Mouse (Mus musculus) 3T3-L1 (cell line): ENCODE results near the gene Mical1.

ENCODE experiments used
- DNase-seq: peaks from one replicate; pipeline ENCODE4 v3.0.0-alpha.2; 2015; ENCODE audit warnings: low read depth, low spot score

Mical1 gene

GRCm38 (mm10) chr10:41476171-41477017 lies at the start of gene Mical1:
Gene Mical1, plus strand, starts transcription at chr10:41476314.
- peak; percentile 57 for DNase-seq

- DNase-seq, result no peak
Measured at GRCm38 (mm10) chr10:41426368-41426767, 49.7 kb upstream of the Mical1 start.

GRCm38 (mm10) chr10:41434624-41435023 lies 41.5 kb upstream of the Mical1 start:
- DNase-seq, result peak; percentile 70

GRCm38 (mm10) chr10:41435141-41435540 lies 41.0 kb upstream of the Mical1 start:
- DNase-seq, result no peak

GRCm38 (mm10) chr10:41448216-41448615 lies 27.9 kb upstream of the Mical1 start:
- DNase-seq, result no peak

- DNase-seq, result no peak
Measured at GRCm38 (mm10) chr10:41449684-41450083, 26.4 kb upstream of the Mical1 start.

GRCm38 (mm10) chr10:41450137-41450670 lies 25.9 kb upstream of the Mical1 start, which contains the start of gene Zbtb24:
Gene Zbtb24, plus strand, starts transcription at chr10:41450383.
- DNase-seq, result peak; percentile 95

GRCm38 (mm10) chr10:41450780-41451522 lies 25.2 kb upstream of the Mical1 start:
- peak; percentile 29 for DNase-seq

- no peak for DNase-seq
Measured at GRCm38 (mm10) chr10:41451656-41452055, 24.5 kb upstream of the Mical1 start.

GRCm38 (mm10) chr10:41452791-41453190 lies 23.3 kb upstream of the Mical1 start:
- DNase-seq, result peak; percentile 27

- no peak for DNase-seq
Measured at GRCm38 (mm10) chr10:41459990-41460389, 16.1 kb upstream of the Mical1 start.

- DNase-seq, result no peak
Measured at GRCm38 (mm10) chr10:41460501-41460900, 15.6 kb upstream of the Mical1 start.

- DNase-seq, result no peak
Measured at GRCm38 (mm10) chr10:41461057-41461722, 14.9 kb upstream of the Mical1 start.

- no peak for DNase-seq
Measured at GRCm38 (mm10) chr10:41464401-41464955, 11.6 kb upstream of the Mical1 start.

- no peak for DNase-seq
Measured at GRCm38 (mm10) chr10:41467325-41467724, 8.8 kb upstream of the Mical1 start.

GRCm38 (mm10) chr10:41470693-41471092 lies 5.4 kb upstream of the Mical1 start:
- no peak for DNase-seq

- no peak for DNase-seq
Measured at GRCm38 (mm10) chr10:41472534-41472933, 3.6 kb upstream of the Mical1 start.

- DNase-seq, result no peak
Measured at GRCm38 (mm10) chr10:41472962-41473481, 3.1 kb upstream of the Mical1 start.

- no peak for DNase-seq
Measured at GRCm38 (mm10) chr10:41473782-41474468, 2.2 kb upstream of the Mical1 start.

- peak; percentile 41 for DNase-seq
Measured at GRCm38 (mm10) chr10:41474981-41475391, 1.1 kb upstream of the Mical1 start.

GRCm38 (mm10) chr10:41477018-41477277 lies 834 bp downstream of the Mical1 start:
- DNase-seq, result no peak
